Mouse (Mus musculus): ENCODE results near the gene Hmg20a. TPM values are rescaled to one million over a fixed set of nuclear protein-coding genes. Genes with fewer than 3 reads are reported as not detected.
A peak's percentile ranks its signal among the peaks of the same experiment; 100 is the strongest.

Hmg20a gene
- polyA plus RNA-seq, 1 experiment = 13.8 TPM

DNA sequence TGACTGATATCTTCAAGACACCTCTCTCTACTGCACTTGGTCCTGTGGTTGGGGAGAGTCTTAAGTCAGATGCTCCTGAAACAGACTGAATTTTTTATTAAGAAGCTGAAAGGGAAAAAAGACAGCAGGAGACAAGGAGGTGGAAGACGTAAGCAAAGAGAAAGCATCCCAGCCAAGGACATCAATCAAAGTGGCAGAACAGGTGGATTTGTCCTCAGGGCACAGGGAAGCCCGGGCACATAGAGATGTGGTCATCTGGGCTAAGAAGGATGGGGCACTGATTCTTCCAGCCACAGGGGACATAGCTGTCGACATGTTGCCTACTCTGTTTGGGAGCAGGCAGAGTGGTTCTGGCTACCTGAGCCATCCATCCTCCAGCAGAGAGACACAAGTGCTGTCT lies 97.8 kb downstream of the Hmg20a start:
- H3K4me2 ChIP-seq (ENCODE audit: low read depth) = peak overlapping the region; percentile 70
- no peaks in the 10 kb centered on the region for H3K27me3 ChIP-seq (ENCODE audit: control insufficient read depth, insufficient read depth, insufficient read length)
- H3ac ChIP-seq (ENCODE audit: control insufficient read depth, insufficient read length) = no peak overlapping the region
- H3K4me3 ChIP-seq = no peak overlapping the region
- H3K79me2 ChIP-seq (ENCODE audit: control insufficient read depth, insufficient read depth) = no peaks in the 10 kb centered on the region
- TF ChIP-seq POLR2AphosphoS2 (IDR thresholded peaks at IDR 0.05; ENCODE audit: insufficient read length, low read depth) = no peak
- peak in 2 of 3 experiments; percentile 84 to 88 for TF ChIP-seq MYOD1 (IDR thresholded peaks at IDR 0.05; ENCODE audit: control insufficient read depth in 1 of 3, insufficient read length in 2 of 3, low read depth in 2 of 3)
- H3K36me3 ChIP-seq (ENCODE audit: control insufficient read depth, insufficient read depth) = no peaks in the 10 kb centered on the region

DNA sequence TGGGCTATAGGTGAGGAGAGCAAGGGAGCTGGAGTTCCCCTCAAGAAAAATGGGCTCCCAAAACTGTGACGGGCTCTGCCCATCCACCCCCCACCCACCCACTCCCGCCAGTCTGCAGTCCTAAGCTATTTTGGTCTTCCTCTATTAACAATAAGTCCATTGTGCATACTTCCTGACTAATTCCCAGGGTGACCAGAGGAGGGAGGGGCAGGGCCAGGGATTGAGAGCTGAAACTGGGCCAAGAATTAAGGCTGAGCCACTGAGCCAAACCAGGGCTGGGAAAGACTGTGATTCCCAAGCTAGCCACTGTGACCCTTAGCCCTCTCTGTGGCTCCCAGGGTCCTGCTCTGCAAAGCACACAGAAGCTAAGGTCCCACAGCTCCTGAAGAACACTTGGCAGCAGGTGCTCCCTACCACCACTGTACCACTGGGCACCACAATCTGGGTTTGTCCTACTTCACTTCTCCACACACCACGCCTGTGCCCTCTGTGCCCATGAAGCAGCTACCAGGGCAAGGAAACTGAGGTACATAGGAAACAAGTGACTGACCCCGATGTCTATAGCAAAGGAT lies 98.4 kb downstream of the Hmg20a start:
- no peak overlapping the region for H3ac ChIP-seq (ENCODE audit: control insufficient read depth, insufficient read length)
- no peaks in the 10 kb centered on the region for H3K79me2 ChIP-seq (ENCODE audit: control insufficient read depth, insufficient read depth)
- TF ChIP-seq MYOD1 (IDR thresholded peaks at IDR 0.05; ENCODE audit: control insufficient read depth in 1 of 3, insufficient read length in 2 of 3, low read depth in 2 of 3) = peak in 1 of 3 experiments; percentile 51
- no peak for TF ChIP-seq USF1 (IDR thresholded peaks at IDR 0.05; ENCODE audit: low read depth)
- peak overlapping the region; percentile 70 for H3K4me2 ChIP-seq (ENCODE audit: low read depth)
- no peaks in the 10 kb centered on the region for H3K36me3 ChIP-seq (ENCODE audit: control insufficient read depth, insufficient read depth)
- no peaks in the 10 kb centered on the region for H3K27me3 ChIP-seq (ENCODE audit: control insufficient read depth, insufficient read depth, insufficient read length)
- no peak overlapping the region for H3K4me3 ChIP-seq

DNA sequence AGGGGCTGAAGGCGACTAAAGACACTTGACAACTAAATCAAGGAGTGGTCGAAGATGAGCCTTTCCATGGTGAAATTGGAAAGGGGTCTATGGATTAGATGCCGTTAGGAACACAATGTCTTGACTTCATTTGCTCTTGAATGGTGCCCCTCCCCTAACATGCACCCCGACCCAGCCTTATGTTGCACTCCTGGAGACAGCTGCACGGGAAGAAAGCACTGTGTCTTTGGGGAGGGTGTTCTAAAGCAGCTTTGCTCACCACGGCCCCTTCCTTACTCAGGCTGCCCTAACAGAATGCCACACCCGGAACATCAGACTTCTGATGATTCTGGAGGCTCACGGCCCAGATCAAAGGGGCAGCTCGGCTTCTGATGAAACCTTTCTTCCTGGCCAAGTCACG lies 103.9 kb downstream of the Hmg20a start:
- Histone ChIP-seq H3K4me2 (ENCODE audit: low read depth) (no peak overlapping the region), H3K4me3 (no peak overlapping the region), H3K36me3 (ENCODE audit: control insufficient read depth, insufficient read depth) (no peaks in the 10 kb centered on the region), H3K27me3 (ENCODE audit: control insufficient read depth, insufficient read depth, insufficient read length) (no peaks in the 10 kb centered on the region), H3K79me2 (ENCODE audit: control insufficient read depth, insufficient read depth) (no peaks in the 10 kb centered on the region), H3ac (ENCODE audit: control insufficient read depth, insufficient read length) (no peak overlapping the region)
- TF ChIP-seq POLR2AphosphoS2 (IDR thresholded peaks at IDR 0.05; ENCODE audit: insufficient read length, low read depth) (no peak), SRF (IDR thresholded peaks at IDR 0.05; ENCODE audit: control insufficient read depth, insufficient read length, low read depth) (no peak), REST (IDR thresholded peaks at IDR 0.05; ENCODE audit: insufficient read depth, insufficient read length) (no peak), USF1 (IDR thresholded peaks at IDR 0.05; ENCODE audit: low read depth) (no peak), MYOG (IDR thresholded peaks at IDR 0.05; ENCODE audit: control insufficient read depth in 1 of 3, insufficient read depth in 1 of 3, insufficient read length in 2 of 3, low read depth in 2 of 3) (peak in 1 of 3 experiments; percentile 14)

DNA sequence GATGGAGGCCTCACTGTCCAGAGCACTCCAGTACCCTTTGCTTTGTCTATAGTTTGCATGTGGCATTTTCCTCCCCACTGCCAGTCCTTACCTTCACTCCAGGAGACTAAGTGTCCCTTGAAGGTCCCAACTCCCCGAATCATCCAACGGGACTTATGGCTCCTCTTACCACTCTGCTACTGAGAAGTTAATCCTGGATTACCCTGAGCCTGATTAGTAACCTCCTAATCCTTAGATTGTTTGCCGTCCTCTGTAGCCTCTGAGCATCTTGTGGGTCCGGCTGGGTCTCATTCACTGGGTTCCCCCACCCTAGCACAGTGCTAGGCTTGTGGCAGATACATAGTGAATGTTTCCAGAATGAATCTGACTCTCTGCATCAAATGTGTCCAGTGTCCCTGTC lies 109.5 kb downstream of the Hmg20a start:
- no peak overlapping the region for H3K4me2 ChIP-seq (ENCODE audit: low read depth)
- no peak overlapping the region for H3ac ChIP-seq (ENCODE audit: control insufficient read depth, insufficient read length)
- H3K36me3 ChIP-seq (ENCODE audit: control insufficient read depth, insufficient read depth) = no peaks in the 10 kb centered on the region
- no peaks in the 10 kb centered on the region for H3K27me3 ChIP-seq (ENCODE audit: control insufficient read depth, insufficient read depth, insufficient read length)
- no peak overlapping the region for H3K4me3 ChIP-seq
- no peaks in the 10 kb centered on the region for H3K79me2 ChIP-seq (ENCODE audit: control insufficient read depth, insufficient read depth)
- TF ChIP-seq MAX (IDR thresholded peaks at IDR 0.05; ENCODE audit: low read depth) (no peak), POLR2AphosphoS2 (IDR thresholded peaks at IDR 0.05; ENCODE audit: insufficient read length, low read depth) (no peak), USF1 (IDR thresholded peaks at IDR 0.05; ENCODE audit: low read depth) (no peak), MYOD1 (IDR thresholded peaks at IDR 0.05; ENCODE audit: control insufficient read depth in 1 of 3, insufficient read length in 2 of 3, low read depth in 2 of 3) (no peak), MYOG (IDR thresholded peaks at IDR 0.05; ENCODE audit: control insufficient read depth in 1 of 3, insufficient read depth in 1 of 3, insufficient read length in 2 of 3, low read depth in 2 of 3) (no peak), SRF (IDR thresholded peaks at IDR 0.05; ENCODE audit: control insufficient read depth, insufficient read length, low read depth) (no peak), CEBPB (IDR thresholded peaks at IDR 0.05; ENCODE audit: insufficient read depth, poor library complexity, severe bottlenecking) (no peak), E2F4 (IDR thresholded peaks at IDR 0.05; ENCODE audit: insufficient read depth) (no peak), REST (IDR thresholded peaks at IDR 0.05; ENCODE audit: insufficient read depth, insufficient read length) (no peak), TCF12 (IDR thresholded peaks at IDR 0.05; ENCODE audit: insufficient read depth, poor library complexity, severe bottlenecking) (no peak), TCF3 (IDR thresholded peaks at IDR 0.05; ENCODE audit: insufficient read length, low read depth) (no peak)

DNA sequence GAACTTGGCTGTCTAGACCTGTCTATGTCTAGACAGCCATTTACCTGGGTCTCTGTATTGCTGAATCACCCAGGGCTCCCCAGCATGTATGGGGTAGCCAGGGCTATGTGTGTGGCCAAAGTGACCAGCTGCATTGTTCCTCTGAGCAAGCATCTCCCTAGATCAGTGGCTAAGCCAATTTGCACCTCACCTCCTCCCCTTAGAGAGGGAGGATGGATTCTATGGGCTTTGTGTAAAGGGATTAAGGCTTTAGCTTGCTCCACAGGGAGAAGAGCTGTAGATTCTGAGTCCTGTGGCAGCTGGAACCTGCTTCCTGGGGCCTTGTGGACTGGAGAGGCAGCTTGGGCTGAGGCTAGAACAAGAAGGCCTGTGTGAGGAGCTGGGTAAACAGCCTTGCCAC lies 113.6 kb downstream of the Hmg20a start:
- Histone ChIP-seq H3K4me2 (ENCODE audit: low read depth) (no peak overlapping the region), H3K27me3 (ENCODE audit: control insufficient read depth, insufficient read depth, insufficient read length) (no peaks in the 10 kb centered on the region), H3ac (ENCODE audit: control insufficient read depth, insufficient read length) (no peak overlapping the region), H3K36me3 (ENCODE audit: control insufficient read depth, insufficient read depth) (no peaks in the 10 kb centered on the region), H3K4me3 (no peak overlapping the region), H3K79me2 (ENCODE audit: control insufficient read depth, insufficient read depth) (no peaks in the 10 kb centered on the region)
- TF ChIP-seq CEBPB (IDR thresholded peaks at IDR 0.05; ENCODE audit: insufficient read depth, poor library complexity, severe bottlenecking) = no peak
- no peak for TF ChIP-seq E2F4 (IDR thresholded peaks at IDR 0.05; ENCODE audit: insufficient read depth)
- TF ChIP-seq POLR2A (IDR thresholded peaks at IDR 0.05; ENCODE audit: insufficient read length, low read depth) = no peak
- TF ChIP-seq USF1 (IDR thresholded peaks at IDR 0.05; ENCODE audit: low read depth) = no peak
- no peak for TF ChIP-seq MYOG (IDR thresholded peaks at IDR 0.05; ENCODE audit: control insufficient read depth in 1 of 3, insufficient read depth in 1 of 3, insufficient read length in 2 of 3, low read depth in 2 of 3)
- TF ChIP-seq TCF3 (IDR thresholded peaks at IDR 0.05; ENCODE audit: insufficient read length, low read depth) = no peak
- TF ChIP-seq TCF12 (IDR thresholded peaks at IDR 0.05; ENCODE audit: insufficient read depth, poor library complexity, severe bottlenecking) = no peak
- no peak for TF ChIP-seq REST (IDR thresholded peaks at IDR 0.05; ENCODE audit: insufficient read depth, insufficient read length)
- TF ChIP-seq MYOD1 (IDR thresholded peaks at IDR 0.05; ENCODE audit: control insufficient read depth in 1 of 3, insufficient read length in 2 of 3, low read depth in 2 of 3) = no peak
- TF ChIP-seq POLR2AphosphoS2 (IDR thresholded peaks at IDR 0.05; ENCODE audit: insufficient read length, low read depth) = no peak
- TF ChIP-seq MAX (IDR thresholded peaks at IDR 0.05; ENCODE audit: low read depth) = no peak
- no peak for TF ChIP-seq SRF (IDR thresholded peaks at IDR 0.05; ENCODE audit: control insufficient read depth, insufficient read length, low read depth)
